Mouse (Mus musculus): ENCODE measurements around the gene Dcps. TPM values are rescaled to one million over a fixed set of nuclear protein-coding genes. Genes with fewer than 3 reads are reported as not detected.
A peak's percentile ranks its signal among the peaks of the same experiment; 100 is the strongest.

Dcps gene
- 63.7 and 70.0 TPM in 2 replicates for polyA plus RNA-seq (2015; fragmentation: Nextera tagmentation; extraction: Ambion mirVana)

DNA sequence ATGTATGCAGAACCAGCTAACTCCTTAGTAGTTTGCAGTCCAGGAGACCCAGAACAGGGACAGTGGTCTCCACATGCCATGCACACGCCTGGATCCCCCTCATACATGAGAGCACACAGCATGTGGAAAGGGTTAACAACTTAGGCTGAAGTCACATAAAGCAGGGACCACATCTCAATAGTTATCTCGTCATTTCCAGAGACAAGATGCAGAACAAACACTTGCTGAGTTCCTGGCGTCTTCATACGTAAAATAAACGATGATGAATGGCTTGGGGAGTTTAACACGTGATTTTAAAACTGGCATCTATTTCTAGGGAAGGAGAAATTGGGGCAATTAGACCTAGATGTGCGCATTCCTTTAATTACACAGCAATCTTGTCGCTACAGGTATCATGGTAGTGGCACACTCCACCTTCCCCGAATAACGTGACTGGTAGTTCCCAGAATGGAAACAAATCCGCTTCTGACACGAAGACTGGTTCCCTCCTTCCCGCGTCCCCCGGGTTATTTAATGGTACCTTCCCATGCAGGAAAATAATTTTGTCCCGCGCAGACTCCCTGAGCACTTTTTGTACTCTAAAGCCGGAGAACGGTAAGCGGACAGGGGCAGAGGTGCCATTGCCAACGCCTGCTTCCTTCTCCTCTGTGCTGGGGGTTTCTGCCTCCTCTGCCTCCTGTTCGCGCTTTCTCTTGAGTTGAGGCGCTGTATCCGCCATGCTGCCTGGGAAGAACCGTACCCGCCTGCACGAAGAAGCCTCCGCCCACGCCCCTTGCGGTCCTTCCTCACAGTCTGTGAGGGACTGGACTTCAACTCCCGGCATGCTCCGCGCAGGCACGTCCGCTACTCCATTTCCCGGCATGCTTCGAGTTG is at the start of gene Dcps:
Dcps (minus strand) TSS at position 811 of the 873 bp plus-strand sequence.
- Histone ChIP-seq H3K9ac (peak within 1 kb of the TSS; percentile 44), H3K4me1 (peaks cover 12% of the 10 kb centered on the region), H3K27me3 (no peaks in the 10 kb centered on the region), H3K4me2 (replicated peaks) (peak within 1 kb of the TSS; percentile 79), H3K27ac (replicated peaks) (peak within 1 kb of the TSS; percentile 95), H3K4me3 (replicated peaks) (peak within 1 kb of the TSS; percentile 72), H3K9me3 (replicated peaks) (no peaks in the 10 kb centered on the region), H3K36me3 (0 out of 2 replicates have a peak, but pooled peaks cover 5% of the 10 kb centered on the region)
- under 1% methylated on average over 38 of the region's 38 CpGs for WGBS
- peak; percentile 96 for ATAC-seq (ENCODE audit: insufficient number of reproducible peaks, low FRiP score, low TSS enrichment, low read depth)

GRCm38 (mm10) chr9:35223466-35223865 is 47.6 kb upstream of the Dcps start:
- Histone ChIP-seq H3K36me3 (peaks cover 53% of the 10 kb centered on the region), H3K9ac (no peak overlapping the region), H3K4me2 (replicated peaks) (no peak overlapping the region), H3K4me3 (replicated peaks) (no peak overlapping the region), H3K4me1 (no peaks in the 10 kb centered on the region), H3K27me3 (no peaks in the 10 kb centered on the region), H3K9me3 (replicated peaks) (no peaks in the 10 kb centered on the region), H3K27ac (replicated peaks) (no peak overlapping the region)
- WGBS, result 97% methylated on average over 3 of the region's 3 CpGs
- ATAC-seq (ENCODE audit: insufficient number of reproducible peaks, low FRiP score, low TSS enrichment, low read depth), result no peak

- no peaks in the 10 kb centered on the region for H3K9me3 ChIP-seq (replicated peaks)
- H3K27ac ChIP-seq (replicated peaks), result no peak overlapping the region
- no peak overlapping the region for H3K9ac ChIP-seq
- 71% methylated on average over 1 of the region's 1 CpGs for WGBS
- H3K4me2 ChIP-seq (replicated peaks), result no peak overlapping the region
- peaks cover 78% of the 10 kb centered on the region for H3K36me3 ChIP-seq
- H3K4me3 ChIP-seq (replicated peaks), result no peak overlapping the region
- ATAC-seq (ENCODE audit: insufficient number of reproducible peaks, low FRiP score, low TSS enrichment, low read depth), result no peak
- no peaks in the 10 kb centered on the region for H3K27me3 ChIP-seq
- H3K4me1 ChIP-seq, result no peaks in the 10 kb centered on the region
These were observed 42.1 kb upstream of the Dcps start for GRCm38 (mm10) chr9:35217963-35218362.

GRCm38 (mm10) chr9:35211573-35212511 is 36.0 kb upstream of the Dcps start:
- no peak for ATAC-seq (ENCODE audit: insufficient number of reproducible peaks, low FRiP score, low TSS enrichment, low read depth)
- Histone ChIP-seq H3K27me3 (no peaks in the 10 kb centered on the region), H3K36me3 (peaks cover 65% of the 10 kb centered on the region), H3K4me2 (replicated peaks) (peak overlapping the region; percentile 85), H3K9me3 (replicated peaks) (no peaks in the 10 kb centered on the region), H3K27ac (replicated peaks) (peak overlapping the region; percentile 78), H3K4me1 (peaks cover 20% of the 10 kb centered on the region), H3K9ac (peak overlapping the region; percentile 82), H3K4me3 (replicated peaks) (peak overlapping the region; percentile 93)
- WGBS, result 34% methylated on average over 26 of the region's 26 CpGs

DNA sequence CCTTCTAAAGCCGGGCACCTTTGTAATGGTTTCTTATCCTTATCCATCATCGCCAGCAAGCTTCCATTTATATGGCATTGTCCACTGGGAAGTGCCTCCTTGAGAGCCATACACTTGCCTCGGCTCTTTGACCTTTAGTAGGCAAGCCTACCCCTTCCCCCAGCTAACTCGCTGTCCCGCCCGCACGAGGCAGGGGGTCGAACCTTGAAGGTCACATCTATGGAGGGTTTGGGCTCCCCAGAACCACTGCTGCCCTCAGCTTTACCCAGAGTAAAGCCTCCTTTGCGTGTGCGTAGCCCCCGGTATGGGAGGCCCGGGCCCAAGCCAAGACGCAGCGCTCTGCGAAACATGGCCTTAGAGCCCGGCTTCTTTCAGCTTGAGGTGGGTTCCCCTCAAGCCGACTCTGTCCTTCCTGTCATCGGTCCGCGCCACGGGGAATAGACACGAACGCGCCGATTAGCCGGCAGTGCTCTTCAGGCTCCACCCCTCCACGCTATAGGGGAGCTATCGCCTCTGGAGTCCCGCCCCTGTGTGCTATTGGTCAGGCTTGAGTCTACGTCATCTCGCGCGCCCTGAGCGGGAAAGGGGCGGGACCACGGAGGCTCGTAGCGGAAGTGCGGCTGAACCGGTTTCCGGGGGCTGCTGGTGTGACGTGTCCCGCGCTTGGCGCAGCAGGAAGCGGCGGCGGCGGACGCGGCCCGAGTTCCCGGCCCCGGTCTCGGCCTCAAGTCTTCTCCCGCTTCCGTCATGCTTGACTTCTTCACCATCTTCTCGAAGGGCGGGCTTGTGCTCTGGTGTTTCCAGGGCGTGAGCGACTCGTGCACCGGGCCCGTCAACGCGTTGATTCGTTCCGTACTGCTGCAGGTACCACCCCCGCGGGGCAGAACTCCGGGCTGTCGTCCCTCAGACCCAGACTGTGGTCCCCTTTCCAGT is 34.9 kb upstream of the Dcps start, which contains the start of gene Foxred1:
Foxred1 (minus strand) TSS at position 514 of the 933 bp plus-strand sequence.
- Histone ChIP-seq H3K4me3 (replicated peaks) (peak within 1 kb of the TSS; percentile 93), H3K4me2 (replicated peaks) (peak within 1 kb of the TSS; percentile 85), H3K9ac (peak within 1 kb of the TSS; percentile 88), H3K27me3 (no peaks in the 10 kb centered on the region), H3K36me3 (peaks cover 67% of the 10 kb centered on the region), H3K9me3 (replicated peaks) (no peaks in the 10 kb centered on the region), H3K4me1 (peaks cover 20% of the 10 kb centered on the region), H3K27ac (replicated peaks) (peak within 1 kb of the TSS; percentile 91)
- WGBS, result under 1% methylated on average over 72 of the region's 72 CpGs
- peak; percentile 100 for ATAC-seq (ENCODE audit: insufficient number of reproducible peaks, low FRiP score, low TSS enrichment, low read depth)

DNA sequence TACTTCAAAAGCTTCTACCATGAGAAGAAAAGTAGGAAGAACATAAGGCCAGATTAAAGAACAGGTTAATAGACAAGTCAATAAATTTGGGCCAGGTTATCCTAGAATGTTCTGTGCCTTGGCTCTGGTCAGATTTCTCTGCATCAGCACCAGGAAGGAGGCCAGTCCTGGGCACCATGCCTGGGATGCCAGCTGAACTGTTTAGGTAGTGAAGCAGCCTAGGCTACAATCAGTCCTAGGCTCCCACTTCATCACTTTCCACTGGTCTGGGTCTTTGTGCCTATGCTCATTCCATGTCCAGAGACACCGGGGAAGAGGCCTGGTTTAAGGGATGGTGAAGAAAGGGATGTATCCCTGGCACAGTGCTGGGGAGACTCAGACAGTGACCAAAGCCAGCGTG is 28.6 kb upstream of the Dcps start:
- Histone ChIP-seq H3K9ac (no peak overlapping the region), H3K4me2 (replicated peaks) (no peak overlapping the region), H3K4me1 (peaks cover 9% of the 10 kb centered on the region), H3K27ac (replicated peaks) (no peak overlapping the region), H3K36me3 (peaks cover 50% of the 10 kb centered on the region), H3K4me3 (replicated peaks) (no peak overlapping the region), H3K27me3 (no peaks in the 10 kb centered on the region), H3K9me3 (replicated peaks) (no peaks in the 10 kb centered on the region)
- WGBS, result 93% methylated on average over 2 of the region's 2 CpGs
- ATAC-seq (ENCODE audit: insufficient number of reproducible peaks, low FRiP score, low TSS enrichment, low read depth), result no peak

DNA sequence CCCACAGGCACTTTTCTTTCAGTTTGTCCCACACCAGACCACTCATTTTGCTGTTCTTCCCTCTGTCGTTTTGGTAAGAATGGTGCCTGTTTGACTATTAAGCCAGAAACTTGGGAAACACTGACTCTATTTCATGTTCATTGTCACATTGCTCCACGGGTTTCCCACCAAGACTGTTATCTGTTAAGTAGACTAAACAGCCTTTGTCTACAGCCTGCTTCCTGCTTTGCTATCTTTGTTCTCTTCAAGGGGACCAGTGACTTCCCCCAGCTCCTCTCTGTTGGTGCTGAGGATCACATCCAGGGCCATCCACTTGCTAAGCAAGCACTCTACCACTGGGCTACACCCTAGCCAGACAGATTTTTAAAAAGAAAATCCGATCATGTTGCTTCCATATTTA is 27.7 kb upstream of the Dcps start:
- ATAC-seq (ENCODE audit: insufficient number of reproducible peaks, low FRiP score, low TSS enrichment, low read depth), result no peak
- Histone ChIP-seq H3K27me3 (no peaks in the 10 kb centered on the region), H3K4me1 (peaks cover 12% of the 10 kb centered on the region), H3K27ac (replicated peaks) (no peak overlapping the region), H3K36me3 (peaks cover 42% of the 10 kb centered on the region), H3K4me3 (replicated peaks) (no peak overlapping the region), H3K9me3 (replicated peaks) (no peaks in the 10 kb centered on the region), H3K9ac (no peak overlapping the region), H3K4me2 (replicated peaks) (no peak overlapping the region)
- WGBS, result 70% methylated on average over 3 of the region's 3 CpGs

DNA sequence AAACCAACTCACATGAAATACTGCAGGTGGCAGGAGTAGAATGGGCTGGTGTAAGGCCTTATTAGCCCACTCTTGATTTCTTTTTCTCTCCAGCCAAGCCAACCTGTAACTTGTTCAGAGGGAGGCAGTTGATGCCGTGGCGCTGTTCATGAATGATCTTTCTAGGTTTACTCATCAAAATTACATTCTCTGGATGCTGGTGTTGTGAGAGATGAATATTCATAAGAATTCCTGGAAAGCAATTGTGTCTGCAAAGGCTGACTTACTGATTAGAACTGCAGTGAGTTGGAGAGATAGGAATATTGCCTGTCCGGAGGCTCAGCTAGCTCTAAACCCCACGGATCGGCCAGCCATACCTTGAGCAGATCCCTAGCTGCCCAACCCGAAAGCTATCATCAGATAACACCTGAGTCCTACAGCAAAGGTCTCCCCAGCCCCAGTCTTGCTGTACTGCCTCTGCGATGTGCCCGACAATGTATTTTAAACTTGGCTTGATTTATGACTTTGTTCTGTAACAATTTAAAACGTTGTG is 24.7 kb upstream of the Dcps start:
- Histone ChIP-seq H3K27me3 (no peaks in the 10 kb centered on the region), H3K4me2 (replicated peaks) (peak overlapping the region; percentile 69), H3K9me3 (replicated peaks) (no peaks in the 10 kb centered on the region), H3K36me3 (peaks cover 14% of the 10 kb centered on the region), H3K9ac (no peak overlapping the region), H3K27ac (replicated peaks) (no peak overlapping the region), H3K4me3 (replicated peaks) (peak overlapping the region; percentile 72; the same call in 1 of the 2 replicates), H3K4me1 (peaks cover 12% of the 10 kb centered on the region)
- no peak for ATAC-seq (ENCODE audit: insufficient number of reproducible peaks, low FRiP score, low TSS enrichment, low read depth)
- 65% methylated on average over 9 of the region's 9 CpGs for WGBS

DNA sequence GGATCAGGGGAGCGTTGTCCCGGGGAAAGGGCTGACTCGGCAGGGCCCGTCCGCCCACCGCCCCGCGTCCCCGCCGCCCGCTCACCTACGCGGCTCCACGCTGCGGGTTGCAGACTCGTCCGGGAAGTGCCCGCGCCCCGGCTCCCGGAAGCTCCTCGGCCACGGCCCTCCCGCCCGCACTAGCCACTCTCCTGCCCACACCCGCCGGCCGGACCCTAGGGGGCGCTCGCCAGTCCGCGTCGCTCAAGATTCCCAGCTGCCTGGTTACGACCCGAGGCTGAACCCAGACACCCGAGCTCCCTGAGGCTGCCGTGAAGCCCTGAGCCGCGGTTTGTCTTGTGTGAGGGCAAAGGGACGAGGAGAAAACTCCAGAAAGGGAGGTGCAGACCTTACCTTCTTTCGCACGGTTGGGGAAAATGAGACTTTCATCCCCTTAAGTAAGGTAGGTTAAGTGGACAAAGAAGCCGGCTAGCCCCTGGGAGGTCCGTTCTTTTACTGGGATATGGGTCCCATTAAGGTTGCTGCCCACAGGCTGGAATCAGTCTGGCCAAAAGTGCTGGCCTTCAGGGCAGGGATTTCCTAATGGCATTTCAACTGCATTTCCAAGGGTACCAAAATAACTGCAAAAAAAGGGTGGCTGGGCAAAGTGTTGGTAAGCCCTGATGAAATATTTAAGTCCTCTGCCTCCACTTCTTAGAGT is 24.1 kb upstream of the Dcps start, which contains the start of the genes Srpr and Tirap:
Srpr (plus strand) TSS at position 404 of the 700 bp plus-strand sequence.
Tirap (minus strand) TSS at position 520 of the 700 bp plus-strand sequence.
- peak within 1 kb of the TSS; percentile 54 for H3K9ac ChIP-seq
- peak within 1 kb of the TSS; percentile 72 for H3K4me3 ChIP-seq (replicated peaks)
- ATAC-seq (ENCODE audit: insufficient number of reproducible peaks, low FRiP score, low TSS enrichment, low read depth), result peak; percentile 87
- peak within 1 kb of the TSS; percentile 84 for H3K27ac ChIP-seq (replicated peaks)
- under 1% methylated on average over 44 of the region's 44 CpGs for WGBS
- H3K27me3 ChIP-seq, result no peaks in the 10 kb centered on the region
- peak within 1 kb of the TSS; percentile 69 for H3K4me2 ChIP-seq (replicated peaks)
- H3K4me1 ChIP-seq, result peaks cover 12% of the 10 kb centered on the region
- no peaks in the 10 kb centered on the region for H3K9me3 ChIP-seq (replicated peaks)
- H3K36me3 ChIP-seq, result peaks cover 7% of the 10 kb centered on the region
